Mouse (Mus musculus): ENCODE measurements around the gene Tulp2.
A peak's percentile ranks its signal among the peaks of the same experiment; 100 is the strongest.
"Not testable (repeated sequence)": the region's sequence is repeated elsewhere in the genome, so short reads cannot be mapped to it uniquely, and the experiment has no call there.

Gene Tulp2

GRCm38 (mm10) chr7:45487861-45488292 lies 6.2 kb downstream of the Tulp2 start:
- no peak for DNase-seq (ENCODE audit: low spot score in 2 of 2)

- no peak for DNase-seq (ENCODE audit: low spot score in 2 of 2)
Measured at GRCm38 (mm10) chr7:45488293-45489204, 6.9 kb downstream of the Tulp2 start, which contains the start of gene Dhdh. Gene Dhdh, minus strand, starts transcription at chr7:45488805.

GRCm38 (mm10) chr7:45489578-45489977 lies 7.9 kb downstream of the Tulp2 start:
- DNase-seq (ENCODE audit: low spot score in 2 of 2), result no peak

- no peak for DNase-seq (ENCODE audit: low spot score in 2 of 2)
Measured at GRCm38 (mm10) chr7:45490822-45491221, 9.1 kb downstream of the Tulp2 start.

GRCm38 (mm10) chr7:45491264-45491663 lies 9.6 kb downstream of the Tulp2 start:
- DNase-seq (ENCODE audit: low spot score in 2 of 2), result no peak

GRCm38 (mm10) chr7:45492225-45492844 lies 10.7 kb downstream of the Tulp2 start:
- no peak for DNase-seq (ENCODE audit: low spot score in 2 of 2)

- no peak for DNase-seq (ENCODE audit: low spot score in 2 of 2)
Measured at GRCm38 (mm10) chr7:45492951-45493350, 11.3 kb downstream of the Tulp2 start.

- DNase-seq (ENCODE audit: low spot score in 2 of 2), result no peak
Measured at GRCm38 (mm10) chr7:45494548-45494947, 12.9 kb downstream of the Tulp2 start.

- DNase-seq (ENCODE audit: low spot score in 2 of 2), result no peak
Measured at GRCm38 (mm10) chr7:45498427-45498826, 16.8 kb downstream of the Tulp2 start.

- DNase-seq (ENCODE audit: low spot score in 2 of 2), result no peak
Measured at GRCm38 (mm10) chr7:45507583-45507982, 25.9 kb downstream of the Tulp2 start.

GRCm38 (mm10) chr7:45508561-45508960 lies 26.9 kb downstream of the Tulp2 start:
- no peak for DNase-seq (ENCODE audit: low spot score in 2 of 2)

GRCm38 (mm10) chr7:45509181-45509882 lies 27.7 kb downstream of the Tulp2 start:
- DNase-seq (ENCODE audit: low spot score in 2 of 2), result no peak

GRCm38 (mm10) chr7:45509912-45510787 lies 28.5 kb downstream of the Tulp2 start, which contains the start of gene Nucb1:
Gene Nucb1, minus strand, starts transcription at chr7:45510406.
- DNase-seq (ENCODE audit: low spot score in 2 of 2), result peak; percentile 88 to 92

GRCm38 (mm10) chr7:45514411-45514810 lies 32.7 kb downstream of the Tulp2 start:
- DNase-seq (ENCODE audit: low spot score in 2 of 2), result no peak

GRCm38 (mm10) chr7:45515436-45515835 lies 33.8 kb downstream of the Tulp2 start:
- DNase-seq (ENCODE audit: low spot score in 2 of 2), result no peak

GRCm38 (mm10) chr7:45516846-45517245 lies 35.2 kb downstream of the Tulp2 start:
- not testable (repeated sequence) for DNase-seq (ENCODE audit: low spot score in 2 of 2)

GRCm38 (mm10) chr7:45518618-45519017 lies 36.9 kb downstream of the Tulp2 start:
- DNase-seq (ENCODE audit: low spot score in 2 of 2), result no peak

GRCm38 (mm10) chr7:45519345-45520120 lies 37.9 kb downstream of the Tulp2 start:
- DNase-seq (ENCODE audit: low spot score in 2 of 2), result no peak

GRCm38 (mm10) chr7:45520605-45521004 lies 38.9 kb downstream of the Tulp2 start:
- no peak for DNase-seq (ENCODE audit: low spot score in 2 of 2)

GRCm38 (mm10) chr7:45521728-45522184 lies 40.1 kb downstream of the Tulp2 start:
- peak; percentile 88 to 94 for DNase-seq (ENCODE audit: low spot score in 2 of 2)

Measured in frontal cortex, postnatal 36 days (tissue).